Mouse (Mus musculus): ENCODE data around the gene Dnah14. TPM values are rescaled to one million over a fixed set of nuclear protein-coding genes. Genes with fewer than 3 reads are reported as not detected.

The Dnah14 gene
- total and polyA plus RNA-seq, 2 experiments from 2014 or later = 0.10 to 0.68 TPM

- no peak overlapping the region for H3K4me3 ChIP-seq (ENCODE audit: low read depth, low read length)
- ATAC-seq (no peak), DNase-seq (no peak)
- no peak overlapping the region for H3K4me2 ChIP-seq (ENCODE audit: low read depth)
- no peaks in the 10 kb centered on the region for H3K9me3 ChIP-seq (ENCODE audit: low read length)
- no peaks in the 10 kb centered on the region for H3K36me3 ChIP-seq (ENCODE audit: insufficient read depth)
- no peak for TF ChIP-seq CTCF (IDR thresholded peaks at IDR 0.05; ENCODE audit: low read depth)
- no peaks in the 10 kb centered on the region for H3K27me3 ChIP-seq (ENCODE audit: insufficient read depth, low read length)
- whole genome bisulfite sequencing = 92% methylated on average over 2 of the region's 2 CpGs
- no peak overlapping the region for H3K9ac ChIP-seq
- no peak overlapping the region for H3K27ac ChIP-seq (ENCODE audit: low read depth, low read length)
- no peaks in the 10 kb centered on the region for H3K4me1 ChIP-seq (ENCODE audit: insufficient read depth)
Measured at GRCm38 (mm10) chr1:181640383-181640782, 64.0 kb downstream of the Dnah14 start.

GRCm38 (mm10) chr1:181647467-181647866, 71.1 kb downstream of the Dnah14 start:
- DNase-seq (no peak), ATAC-seq (no peak)
- Histone ChIP-seq H3K27me3 (ENCODE audit: insufficient read depth, low read length) (no peaks in the 10 kb centered on the region), H3K4me2 (ENCODE audit: low read depth) (no peak overlapping the region), H3K9me3 (ENCODE audit: low read length) (no peaks in the 10 kb centered on the region), H3K4me1 (ENCODE audit: insufficient read depth) (no peaks in the 10 kb centered on the region), H3K4me3 (ENCODE audit: low read depth, low read length) (no peak overlapping the region), H3K27ac (ENCODE audit: low read depth, low read length) (no peak overlapping the region), H3K36me3 (ENCODE audit: insufficient read depth) (no peaks in the 10 kb centered on the region), H3K9ac (no peak overlapping the region)
- no peak for TF ChIP-seq CTCF (IDR thresholded peaks at IDR 0.05; ENCODE audit: low read depth)
- 51% methylated on average over 8 of the region's 8 CpGs for WGBS

- Histone ChIP-seq H3K4me1 (ENCODE audit: insufficient read depth) (no peaks in the 10 kb centered on the region), H3K27me3 (ENCODE audit: insufficient read depth, low read length) (no peaks in the 10 kb centered on the region), H3K36me3 (ENCODE audit: insufficient read depth) (no peaks in the 10 kb centered on the region), H3K4me3 (ENCODE audit: low read depth, low read length) (no peak overlapping the region), H3K9ac (no peak overlapping the region), H3K27ac (ENCODE audit: low read depth, low read length) (no peak overlapping the region), H3K4me2 (ENCODE audit: low read depth) (no peak overlapping the region), H3K9me3 (ENCODE audit: low read length) (no peaks in the 10 kb centered on the region)
- peak; percentile 32; the same call in 1 of the 2 replicates for ATAC-seq
- 11% methylated on average over 3 of the region's 3 CpGs for WGBS
- peak; percentile 11 for DNase-seq
- TF ChIP-seq CTCF (IDR thresholded peaks at IDR 0.05; ENCODE audit: low read depth) = no peak
Measured at GRCm38 (mm10) chr1:181653481-181653880, 77.1 kb downstream of the Dnah14 start.

- no peaks in the 10 kb centered on the region for H3K36me3 ChIP-seq (ENCODE audit: insufficient read depth)
- H3K4me2 ChIP-seq (ENCODE audit: low read depth) = no peak overlapping the region
Measured at GRCm38 (mm10) chr1:181656421-181656820, 80.1 kb downstream of the Dnah14 start.

GRCm38 (mm10) chr1:181666801-181667200, 90.4 kb downstream of the Dnah14 start:
- Histone ChIP-seq H3K4me2 (ENCODE audit: low read depth) (no peak overlapping the region), H3K27ac (ENCODE audit: low read depth, low read length) (no peak overlapping the region), H3K27me3 (ENCODE audit: insufficient read depth, low read length) (no peaks in the 10 kb centered on the region), H3K36me3 (ENCODE audit: insufficient read depth) (no peaks in the 10 kb centered on the region), H3K9me3 (ENCODE audit: low read length) (no peaks in the 10 kb centered on the region), H3K4me1 (ENCODE audit: insufficient read depth) (no peaks in the 10 kb centered on the region), H3K4me3 (ENCODE audit: low read depth, low read length) (no peak overlapping the region), H3K9ac (no peak overlapping the region)
- WGBS = 81% methylated on average over 4 of the region's 4 CpGs
- no peak for DNase-seq
- no peak for ATAC-seq
- TF ChIP-seq CTCF (IDR thresholded peaks at IDR 0.05; ENCODE audit: low read depth) = no peak

More at GRCm38 (mm10) chr1:181656421-181656820, 80.1 kb downstream of the Dnah14 start:
- Histone ChIP-seq H3K4me1 (ENCODE audit: insufficient read depth) (no peaks in the 10 kb centered on the region), H3K9me3 (ENCODE audit: low read length) (no peaks in the 10 kb centered on the region), H3K27ac (ENCODE audit: low read depth, low read length) (no peak overlapping the region), H3K4me3 (ENCODE audit: low read depth, low read length) (no peak overlapping the region), H3K27me3 (ENCODE audit: insufficient read depth, low read length) (no peaks in the 10 kb centered on the region), H3K9ac (no peak overlapping the region)
- DNase-seq (peak; percentile 23), ATAC-seq (no peak)
- no peak for TF ChIP-seq CTCF (IDR thresholded peaks at IDR 0.05; ENCODE audit: low read depth)
- WGBS = 71% methylated on average over 5 of the region's 5 CpGs

GRCm38 (mm10) chr1:181694729-181695498, 118.6 kb downstream of the Dnah14 start:
- no peak for DNase-seq
- H3K4me2 ChIP-seq (ENCODE audit: low read depth) = no peak overlapping the region
- H3K27ac ChIP-seq (ENCODE audit: low read depth, low read length) = no peak overlapping the region
- H3K9ac ChIP-seq = no peak overlapping the region
- 76% methylated on average over 5 of the region's 5 CpGs for WGBS
- no peak for ATAC-seq
- H3K4me3 ChIP-seq (ENCODE audit: low read depth, low read length) = no peak overlapping the region
- no peaks in the 10 kb centered on the region for H3K27me3 ChIP-seq (ENCODE audit: insufficient read depth, low read length)
- no peaks in the 10 kb centered on the region for H3K9me3 ChIP-seq (ENCODE audit: low read length)
- H3K4me1 ChIP-seq (ENCODE audit: insufficient read depth) = no peaks in the 10 kb centered on the region
- TF ChIP-seq CTCF (IDR thresholded peaks at IDR 0.05; ENCODE audit: low read depth) = no peak
- H3K36me3 ChIP-seq (ENCODE audit: insufficient read depth) = no peaks in the 10 kb centered on the region

- WGBS = 54% methylated on average over 5 of the region's 5 CpGs
- H3K4me3 ChIP-seq (ENCODE audit: low read depth, low read length) = no peak overlapping the region
- no peak overlapping the region for H3K4me2 ChIP-seq (ENCODE audit: low read depth)
- no peaks in the 10 kb centered on the region for H3K4me1 ChIP-seq (ENCODE audit: insufficient read depth)
- no peaks in the 10 kb centered on the region for H3K9me3 ChIP-seq (ENCODE audit: low read length)
- DNase-seq = peak; percentile 53
- no peaks in the 10 kb centered on the region for H3K36me3 ChIP-seq (ENCODE audit: insufficient read depth)
- H3K9ac ChIP-seq = no peak overlapping the region
- no peaks in the 10 kb centered on the region for H3K27me3 ChIP-seq (ENCODE audit: insufficient read depth, low read length)
- H3K27ac ChIP-seq (ENCODE audit: low read depth, low read length) = no peak overlapping the region
- peak; percentile 71 for TF ChIP-seq CTCF (IDR thresholded peaks at IDR 0.05; ENCODE audit: low read depth)
- ATAC-seq = peak; percentile 38; the same call in 1 of the 2 replicates
Measured at GRCm38 (mm10) chr1:181728707-181729106, 152.3 kb downstream of the Dnah14 start.

All from forebrain, postnatal 0 days (tissue).